Mouse (Mus musculus): ENCODE results near the gene Metap1.

DNA sequence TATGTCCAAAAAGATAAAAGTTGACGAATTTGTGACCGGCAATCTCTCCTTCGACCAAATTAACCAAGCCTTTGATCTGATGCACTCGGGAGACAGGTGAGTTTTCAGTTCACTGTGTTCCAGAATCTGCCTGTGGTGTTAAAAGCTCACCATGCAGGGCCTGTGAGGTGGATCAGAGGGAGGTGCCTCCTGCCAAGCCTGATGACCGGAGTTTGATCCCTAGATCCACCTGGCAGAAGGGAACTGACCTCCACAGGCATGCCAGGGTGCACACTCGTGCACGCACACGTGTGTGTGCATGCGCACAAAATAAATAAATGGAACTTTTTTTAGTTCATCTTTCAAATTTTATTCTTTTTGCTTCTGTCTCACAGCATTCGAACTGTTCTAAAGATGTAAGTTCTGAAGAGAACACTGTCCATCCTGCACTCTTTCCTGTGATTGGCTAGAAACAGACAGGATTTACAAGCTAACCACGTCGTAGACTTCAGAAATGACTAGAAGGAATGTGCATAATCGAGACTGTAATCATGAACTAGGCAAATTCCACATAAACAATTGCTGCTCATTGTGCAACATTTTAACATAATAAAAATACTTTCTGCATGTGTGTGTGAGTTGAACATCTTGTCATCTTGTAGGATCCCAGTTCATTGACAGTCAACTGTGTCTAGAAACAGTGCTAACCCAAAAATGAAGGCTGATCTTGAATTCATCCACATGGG lies 34.4 kb downstream of the Metap1 start:
- TF ChIP-seq CTCF (IDR thresholded peaks at IDR 0.05; ENCODE audit: borderline replicate concordance, insufficient read depth, low read length), result no peak
- no peak for TF ChIP-seq POLR2A (IDR thresholded peaks at IDR 0.05; ENCODE audit: low read depth, low read length)

All from embryonic fibroblast, embryonic 13.5 days (primary cell).